Mouse (Mus musculus) testis, adult 2 months (tissue): ENCODE data around the gene Plcb1. TPM values are rescaled to one million over a fixed set of nuclear protein-coding genes. Genes with fewer than 3 reads are reported as not detected.

Experiments
- H3K27ac ChIP-seq: fragments of 200-500 bp; 2 replicates; pipeline ENCODE4 v1.5.1; 2012; ENCODE audit warnings: low read depth, low read length; ENCODE audit not compliant: control insufficient read depth, insufficient read depth
- H3K27me3 ChIP-seq: fragments of 200-500 bp; 2 replicates; pipeline ENCODE4 v1.6.1; 2012; ENCODE audit warnings: mild to moderate bottlenecking, low read length, moderate library complexity; ENCODE audit not compliant: control insufficient read depth, insufficient read depth
- H3K36me3 ChIP-seq: fragments of 200-500 bp; 2 replicates; pipeline ENCODE4 v1.6.1; 2012; ENCODE audit warnings: mild to moderate bottlenecking, low read length; ENCODE audit not compliant: control insufficient read depth, insufficient read depth
- H3K4me1 ChIP-seq: fragments of 200-500 bp; 2 replicates; pipeline ENCODE4 v1.6.1; 2012; ENCODE audit warnings: low read length; ENCODE audit not compliant: control insufficient read depth, insufficient read depth
- H3K4me3 ChIP-seq: fragments of 200-500 bp; 2 replicates; pipeline ENCODE4 v1.5.1; 2012; ENCODE audit warnings: low read depth, mild to moderate bottlenecking, low read length, moderate library complexity, mixed read lengths; ENCODE audit not compliant: control insufficient read depth
- CTCF ChIP-seq: fragments of 200-500 bp; IDR thresholded peaks from 2 replicates; pipeline ENCODE4 v1.5.1; 2012; ENCODE audit warnings: low read depth, mild to moderate bottlenecking, inconsistent platforms, low read length, moderate library complexity; ENCODE audit not compliant: control insufficient read depth, insufficient read depth, insufficient replicate concordance
- POLR2A ChIP-seq: fragments of 200-500 bp; IDR thresholded peaks from 2 replicates; pipeline ENCODE4 v1.6.1; 2012; ENCODE audit warnings: low read depth, mild to moderate bottlenecking, inconsistent platforms, low read length, moderate library complexity; ENCODE audit not compliant: control insufficient read depth
- polyA plus RNA-seq: library from polyadenylated mRNA; depleted of rRNA; stranded (reverse); fragments of >200 nt; gene quantifications from 2 replicates; pipeline ENCODE4 v1.2.3, GENCODE M21; 2012; rRNA removed

Plcb1 gene
- polyA plus RNA-seq, 1 experiment, result 0.90 TPM

- TF ChIP-seq CTCF, result no peak
- H3K4me3 ChIP-seq, result no peak overlapping the region
- no peak overlapping the region for H3K27ac ChIP-seq
- no peaks in the 10 kb centered on the region for H3K36me3 ChIP-seq
- no peaks in the 10 kb centered on the region for H3K27me3 ChIP-seq
- H3K4me1 ChIP-seq, result no peaks in the 10 kb centered on the region
Measured at GRCm38 (mm10) chr2:135500872-135501271, 715.0 kb downstream of the Plcb1 start.

- H3K36me3 ChIP-seq, result no peaks in the 10 kb centered on the region
- TF ChIP-seq POLR2A (no peak), CTCF (no peak)
- H3K4me1 ChIP-seq, result no peaks in the 10 kb centered on the region
- H3K27me3 ChIP-seq, result no peaks in the 10 kb centered on the region
- no peak overlapping the region for H3K27ac ChIP-seq
- no peak overlapping the region for H3K4me3 ChIP-seq
Measured at GRCm38 (mm10) chr2:135503328-135503997, 717.6 kb downstream of the Plcb1 start.

- Histone ChIP-seq H3K27me3 (no peaks in the 10 kb centered on the region), H3K36me3 (no peaks in the 10 kb centered on the region), H3K4me1 (no peaks in the 10 kb centered on the region), H3K27ac (no peak overlapping the region), H3K4me3 (no peak overlapping the region)
- TF ChIP-seq CTCF (no peak), POLR2A (no peak)
Measured at GRCm38 (mm10) chr2:135503998-135504354, 718.1 kb downstream of the Plcb1 start.

DNA sequence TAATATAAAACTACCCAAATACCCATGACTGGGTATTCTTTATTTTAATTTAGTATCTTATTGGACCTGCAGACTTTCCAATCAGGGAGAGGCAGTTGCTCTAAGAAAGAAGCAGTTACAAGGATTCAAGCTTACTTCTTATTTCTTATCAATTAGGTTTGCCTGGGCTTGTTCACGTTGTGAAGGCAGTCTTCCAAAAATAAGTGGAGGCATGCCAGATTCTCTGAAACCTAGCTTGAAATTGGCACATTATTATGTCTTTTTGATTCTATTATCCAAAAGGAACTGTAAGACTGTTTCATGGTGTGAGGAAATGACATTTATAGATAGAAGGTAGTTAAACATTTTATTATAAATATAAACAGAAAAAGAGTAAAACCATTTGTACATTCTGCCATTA, 721.2 kb downstream of the Plcb1 start:
- Histone ChIP-seq H3K4me1 (no peaks in the 10 kb centered on the region), H3K4me3 (no peak overlapping the region), H3K36me3 (no peaks in the 10 kb centered on the region), H3K27ac (no peak overlapping the region), H3K27me3 (no peaks in the 10 kb centered on the region)
- TF ChIP-seq POLR2A (no peak), CTCF (no peak)

- Histone ChIP-seq H3K4me1 (no peaks in the 10 kb centered on the region), H3K4me3 (no peak overlapping the region), H3K27ac (no peak overlapping the region), H3K36me3 (no peaks in the 10 kb centered on the region), H3K27me3 (no peaks in the 10 kb centered on the region)
- TF ChIP-seq CTCF, result no peak
- no peak for TF ChIP-seq POLR2A
Measured at GRCm38 (mm10) chr2:135518956-135519355, 733.1 kb downstream of the Plcb1 start.

Other genes with a start within 250 kb of the Plcb1 start
- gene Hao1, start 231.7 kb upstream of the Plcb1 start, polyA plus RNA-seq, result 0.14 and 0.16 TPM in 2 replicates
- gene Tmx4, start 141.9 kb upstream of the Plcb1 start, polyA plus RNA-seq, result 15.5 and 17.1 TPM in 2 replicates